Mouse (Mus musculus) liver, postnatal 0 days (tissue): ENCODE data around the gene Gm21854. TPM values are rescaled to one million over a fixed set of nuclear protein-coding genes. Genes with fewer than 3 reads are reported as not detected.
"Not testable (repeated sequence)": the region's sequence is repeated elsewhere in the genome, so short reads cannot be mapped to it uniquely, and the experiment has no call there.

ENCODE experiments used
- ATAC-seq: fragments of 200-750 bp; cut with Nextera tagmentation; 2 replicates; pipeline ENCODE4 v1.8.0; 2017; ENCODE audit warnings: mild to moderate bottlenecking, moderate library complexity
- DNase-seq: peaks from one replicate; pipeline ENCODE4 v3.0.0-alpha.2; 2016
- H3K27ac ChIP-seq: fragments of 300-500 bp; sonication (generic); 2 replicates; pipeline ENCODE4 v1.5.1; 2014; ENCODE audit warnings: antibody characterized with exemption, moderate library complexity, mild to moderate bottlenecking, low read depth
- H3K27me3 ChIP-seq: fragments of 300-500 bp; sonication (generic); 2 replicates; pipeline ENCODE4 v1.6.1; 2014; ENCODE audit warnings: low read length, control low read depth, mixed read lengths; ENCODE audit not compliant: insufficient read depth
- H3K36me3 ChIP-seq: fragments of 300-500 bp; sonication (generic); replicated peaks from 2 replicates; pipeline ENCODE4 v1.6.1; 2014; ENCODE audit warnings: mild to moderate bottlenecking, control low read depth, low read length, moderate library complexity, mixed read lengths; ENCODE audit not compliant: insufficient read depth
- H3K4me1 ChIP-seq: fragments of 300-500 bp; sonication (generic); 2 replicates; pipeline ENCODE4 v1.6.1; 2014; ENCODE audit warnings: antibody characterized with exemption, mild to moderate bottlenecking, control low read depth; ENCODE audit not compliant: insufficient read depth
- H3K4me2 ChIP-seq: fragments of 300-500 bp; sonication (generic); 2 replicates; pipeline ENCODE4 v1.6.1; 2014; ENCODE audit warnings: low read depth, mild to moderate bottlenecking, low read length, moderate library complexity, mixed read lengths
- H3K4me3 ChIP-seq: fragments of 300-500 bp; sonication (generic); 2 replicates; pipeline ENCODE4 v1.5.1; 2014; ENCODE audit warnings: low read depth, low read length
- H3K9ac ChIP-seq: fragments of 300-500 bp; sonication (generic); replicated peaks from 2 replicates; pipeline ENCODE4 v1.6.1; 2014; ENCODE audit warnings: mild to moderate bottlenecking, moderate library complexity
- H3K9me3 ChIP-seq: fragments of 300-500 bp; sonication (generic); 2 replicates; pipeline ENCODE4 v1.6.1; 2016; ENCODE audit warnings: mild to moderate bottlenecking, control low read depth, low read length, mixed read lengths
- polyA plus RNA-seq: library from polyadenylated mRNA; unstranded; fragments of >200 nt; fragmentation: Nextera tagmentation; extraction: Ambion mirVana; gene quantifications from 2 replicates; pipeline ENCODE4 v1.2.1, GENCODE M21; 2015

The Gm21854 gene
- polyA plus RNA-seq = not detected in 2 replicates

GRCm38 (mm10) chrY:5656686-5657085, at the start of gene Gm21854:
Gene Gm21854 (plus strand): TSS chrY:5656986.
- not testable (repeated sequence) for H3K9me3 ChIP-seq, H3K4me3 ChIP-seq, H3K4me2 ChIP-seq, H3K9ac ChIP-seq, DNase-seq, H3K27ac ChIP-seq, H3K27me3 ChIP-seq, H3K36me3 ChIP-seq, H3K4me1 ChIP-seq, ATAC-seq

Other genes with a start within 250 kb of the Gm21854 start
- gene Gm20914, start 69.0 kb downstream of the Gm21854 start, polyA plus RNA-seq = not detected in 2 replicates
- gene Gm28171, start 136.4 kb downstream of the Gm21854 start, polyA plus RNA-seq = not detected in 2 replicates